Mouse (Mus musculus) urinary bladder, postnatal 4 days (tissue): ENCODE results near the gene Btbd11.

Experiments
- DNase-seq, 2 experiments: peaks; one replicate each; pipeline ENCODE4 v3.0.0; 2021 to 2022; ENCODE audit warnings: low spot score in 2 of 2

Gene Btbd11

DNA sequence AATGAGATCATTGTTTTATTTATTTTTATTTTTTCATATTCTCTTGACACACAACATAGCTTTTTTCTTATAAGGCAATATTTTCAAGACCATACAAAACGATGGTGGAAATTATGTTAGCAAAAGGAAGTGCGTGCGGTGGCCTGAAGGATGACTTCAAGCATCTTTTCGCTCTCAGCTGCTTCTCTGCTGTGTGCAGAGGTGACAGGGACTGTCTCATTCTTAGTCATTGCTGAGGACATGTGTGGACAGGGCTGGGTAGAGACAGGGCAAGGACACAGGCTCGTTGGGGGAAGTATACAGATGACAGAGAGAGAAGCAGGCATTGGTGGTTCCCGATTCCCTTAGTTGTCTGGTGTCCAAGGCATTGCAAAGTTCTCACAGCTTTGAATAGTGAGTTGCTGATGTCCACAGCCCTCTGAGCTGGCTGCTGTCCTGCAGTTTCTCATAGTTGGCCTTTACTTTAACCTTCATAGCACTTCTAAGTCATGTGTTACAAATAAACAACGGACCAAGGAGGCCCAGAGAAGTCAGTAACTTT lies 135.7 kb downstream of the Btbd11 start:
- DNase-seq, result no peak

- DNase-seq, result no peak
These were observed 138.8 kb downstream of the Btbd11 start for GRCm38 (mm10) chr10:85525267-85526015.

DNA sequence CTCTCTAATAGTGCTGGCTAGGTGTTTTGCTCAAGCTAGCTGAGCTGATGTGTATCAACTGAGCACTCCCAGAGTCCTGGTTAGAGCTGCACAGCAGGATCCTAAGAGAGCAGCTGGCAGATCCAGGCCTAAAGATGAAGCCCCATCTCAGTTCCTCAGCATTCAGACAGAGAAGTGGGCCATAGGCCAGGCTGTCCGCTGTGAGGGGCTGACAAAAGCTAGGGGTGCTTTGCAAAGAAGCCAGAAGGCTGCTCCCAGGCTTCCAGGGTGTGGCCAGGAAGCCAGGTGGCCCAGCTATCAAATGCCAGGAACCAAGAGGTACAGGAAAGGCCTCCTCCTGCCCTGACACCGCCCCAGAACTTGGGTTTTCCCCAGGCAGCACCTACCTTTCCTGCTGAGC lies 140.0 kb downstream of the Btbd11 start:
- no peak for DNase-seq

DNA sequence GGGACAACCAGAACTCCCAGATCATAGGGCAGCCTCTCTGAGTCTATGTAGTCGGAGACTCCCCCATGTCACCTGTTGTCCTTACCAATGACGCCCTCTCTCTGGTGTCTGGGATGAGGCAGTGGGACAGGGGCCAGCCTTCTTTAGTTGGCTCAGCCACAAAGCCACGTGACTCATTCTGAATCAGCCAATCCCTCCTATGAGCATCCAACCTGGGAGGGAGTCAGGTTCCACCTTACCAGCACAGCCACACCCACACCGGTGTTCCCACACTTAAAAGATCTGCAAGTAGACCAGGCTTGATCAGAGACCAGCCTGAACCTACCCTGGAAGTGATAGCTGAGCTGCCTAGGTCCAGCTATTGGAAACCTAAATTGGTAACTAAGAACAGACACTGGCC lies 141.1 kb downstream of the Btbd11 start:
- no peak for DNase-seq

GRCm38 (mm10) chr10:85533192-85533710 lies 146.6 kb downstream of the Btbd11 start:
- no peak for DNase-seq

DNA sequence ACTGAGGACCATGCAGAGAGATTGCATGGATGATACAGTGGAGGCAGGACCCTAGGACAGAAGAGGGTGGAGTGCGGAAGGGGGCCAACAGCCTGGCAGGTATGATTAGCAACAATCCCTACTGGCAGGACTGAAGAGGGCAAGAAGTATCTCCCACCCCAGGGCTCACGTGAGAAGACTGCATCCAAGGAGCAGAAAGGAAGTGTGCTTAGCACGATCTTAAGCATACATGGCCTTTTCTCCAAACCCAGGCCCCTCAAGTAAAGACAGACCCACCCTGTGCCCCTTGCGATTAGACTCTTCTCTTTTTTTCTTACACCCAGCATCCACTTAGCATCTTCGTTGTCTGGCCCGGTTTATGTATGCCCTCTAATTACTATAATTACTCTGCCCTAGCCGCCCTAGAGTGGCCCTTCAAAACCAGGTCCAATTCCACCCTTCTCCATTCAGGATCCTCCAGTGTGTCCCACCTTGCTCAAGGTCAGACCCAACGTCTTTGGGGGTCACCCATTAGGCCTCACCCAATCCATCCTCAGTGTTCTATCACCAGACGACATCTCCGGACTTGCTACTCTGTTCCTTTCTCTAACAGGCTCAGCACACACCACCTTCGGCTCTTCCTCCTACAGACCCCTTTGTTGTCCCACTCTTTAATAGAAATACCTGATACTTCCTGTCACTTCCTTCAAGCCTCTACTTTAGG lies 151.6 kb downstream of the Btbd11 start:
- DNase-seq, result no peak

DNA sequence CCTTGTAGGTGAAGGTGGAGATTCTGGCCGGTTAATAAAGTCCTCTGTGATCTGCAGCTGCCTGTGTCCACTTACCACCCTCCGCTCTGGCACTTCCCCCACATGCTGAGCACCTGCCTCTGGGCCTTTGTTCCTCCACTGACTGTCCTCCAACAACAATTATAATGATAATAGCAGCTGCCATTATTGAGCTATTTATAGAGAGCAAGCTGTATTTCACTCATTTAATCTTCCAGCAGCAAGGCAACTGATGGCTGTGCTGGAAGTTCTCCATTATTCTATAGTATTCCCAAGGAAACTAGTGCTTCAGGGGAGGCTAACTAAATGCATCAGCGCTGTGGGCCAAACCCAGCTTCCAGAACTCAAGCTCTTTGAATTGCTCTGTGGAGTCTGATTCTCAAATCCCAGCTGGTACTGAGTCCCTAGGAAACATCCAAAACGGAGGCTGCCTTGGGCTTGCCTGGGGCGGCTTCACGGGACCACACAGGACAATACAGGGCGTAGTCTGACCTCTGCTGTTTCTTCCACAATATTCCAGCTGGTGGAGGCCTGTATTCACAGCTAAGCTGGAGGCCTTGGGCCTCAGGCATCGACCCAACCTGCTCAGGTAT lies 153.0 kb downstream of the Btbd11 start:
- no peak for DNase-seq

- no peak for DNase-seq
These were observed 153.9 kb downstream of the Btbd11 start for GRCm38 (mm10) chr10:85540311-85541093.

GRCm38 (mm10) chr10:85541481-85541880 lies 154.9 kb downstream of the Btbd11 start:
- DNase-seq, result no peak

- no peak for DNase-seq
These were observed 155.4 kb downstream of the Btbd11 start for GRCm38 (mm10) chr10:85541892-85542630.

DNA sequence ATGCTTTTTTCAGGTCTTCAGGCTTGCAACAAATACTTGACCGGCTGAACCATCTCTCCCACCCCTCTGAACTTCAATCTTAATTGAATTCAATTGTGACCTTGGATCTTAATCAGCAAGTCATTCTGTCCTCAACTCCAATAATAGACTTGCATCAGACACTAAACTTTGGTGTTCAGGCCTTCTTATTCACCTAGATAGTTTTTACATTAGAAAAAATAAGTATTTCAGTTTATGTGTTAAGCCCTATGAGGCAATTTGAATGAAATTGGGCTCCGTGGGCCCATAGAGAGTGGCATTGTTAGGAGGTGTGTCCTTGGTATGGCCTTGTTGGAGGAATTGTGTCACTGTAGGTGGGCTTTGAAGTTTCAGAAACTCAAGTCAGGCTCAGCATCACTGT lies 156.7 kb downstream of the Btbd11 start:
- no peak for DNase-seq

DNA sequence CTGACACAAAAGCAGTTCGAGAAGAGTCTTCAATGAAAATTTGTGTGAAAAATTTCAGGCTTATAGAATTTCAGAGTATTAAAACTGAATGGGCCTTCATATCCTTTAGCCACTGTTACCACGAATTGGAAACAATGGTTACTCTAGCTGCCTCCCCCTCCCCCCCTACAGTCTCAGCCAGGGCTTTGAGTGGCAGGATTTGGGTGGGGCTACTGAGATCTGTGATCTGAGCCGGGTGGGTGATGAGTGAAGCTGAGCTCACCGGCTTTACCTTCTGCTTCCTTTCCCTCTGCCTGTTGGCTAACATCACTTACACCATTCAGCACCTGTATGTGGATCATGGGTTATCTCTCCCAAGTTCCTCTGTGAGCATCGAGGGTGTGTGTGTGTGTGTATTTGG lies 158.4 kb downstream of the Btbd11 start:
- DNase-seq, result no peak

DNA sequence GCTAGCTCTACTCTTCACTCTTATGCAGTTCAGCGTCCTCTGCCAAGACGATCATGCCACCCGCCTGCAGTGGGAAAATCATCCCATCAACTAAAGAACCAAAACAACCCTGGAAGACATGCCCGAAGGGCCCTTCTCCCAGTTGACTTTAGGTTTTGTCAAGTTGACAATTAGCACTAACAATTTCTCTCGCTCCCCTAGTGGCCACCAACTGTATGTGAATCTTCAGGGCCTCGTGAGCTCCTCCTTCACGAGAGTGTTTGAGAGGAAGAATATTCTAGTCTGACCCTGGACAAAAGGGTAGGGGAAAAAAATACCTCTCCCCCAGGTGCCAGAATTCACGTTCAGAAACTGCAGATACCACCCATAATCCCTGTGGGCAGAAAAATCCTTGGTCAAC lies 168.6 kb downstream of the Btbd11 start:
- DNase-seq, result no peak

DNA sequence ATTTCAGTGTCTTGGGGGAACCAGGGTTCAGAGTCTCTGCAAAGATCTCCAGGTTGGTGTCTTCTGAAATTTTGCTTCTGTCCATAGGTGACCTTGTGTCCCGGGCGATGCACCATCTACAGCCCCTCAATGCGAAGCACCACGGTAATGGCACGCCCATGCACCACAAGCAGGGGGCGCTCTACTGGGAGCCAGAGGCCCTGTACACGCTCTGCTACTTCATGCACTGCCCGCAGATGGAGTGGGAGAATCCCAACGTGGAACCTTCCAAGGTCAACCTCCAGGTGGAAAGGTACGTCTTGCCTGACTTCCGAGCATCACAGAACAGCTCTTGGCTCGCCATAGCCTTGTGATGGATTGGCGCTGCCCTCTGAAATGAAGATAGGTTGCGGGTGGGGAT lies 174.8 kb downstream of the Btbd11 start:
- DNase-seq, result no peak

- DNase-seq, result no peak
These were observed 184.8 kb downstream of the Btbd11 start for GRCm38 (mm10) chr10:85571456-85571855.

GRCm38 (mm10) chr10:85572571-85572970 lies 186.0 kb downstream of the Btbd11 start:
- no peak for DNase-seq

DNA sequence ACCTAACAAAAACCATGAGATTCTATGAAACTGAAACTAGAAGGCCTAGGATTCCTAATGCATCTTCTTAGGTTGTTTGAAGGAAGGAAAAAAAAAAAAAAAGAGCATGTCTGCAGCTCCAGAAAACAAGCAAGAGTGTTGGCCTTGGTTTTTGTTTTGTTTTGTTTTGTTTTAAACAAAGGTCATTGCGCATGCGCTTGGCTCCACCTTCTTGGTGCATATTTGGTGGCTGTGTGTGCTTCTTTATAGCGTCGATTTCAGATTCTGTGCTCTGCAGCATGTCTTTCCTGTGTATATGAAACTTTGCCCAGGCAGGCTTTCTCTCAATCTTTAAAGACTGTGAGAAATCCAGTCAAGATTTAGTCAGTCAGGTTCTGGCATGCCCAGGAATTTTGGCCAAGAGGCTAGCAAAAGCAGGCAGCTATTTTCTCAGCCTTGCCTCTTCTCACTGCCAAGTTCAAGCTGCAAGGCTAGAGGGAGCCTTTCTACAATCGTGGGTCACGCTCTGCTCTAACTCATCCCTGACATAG lies 191.3 kb downstream of the Btbd11 start:
- DNase-seq, result no peak

GRCm38 (mm10) chr10:85578571-85579465 lies 192.2 kb downstream of the Btbd11 start:
- DNase-seq, result no peak

DNA sequence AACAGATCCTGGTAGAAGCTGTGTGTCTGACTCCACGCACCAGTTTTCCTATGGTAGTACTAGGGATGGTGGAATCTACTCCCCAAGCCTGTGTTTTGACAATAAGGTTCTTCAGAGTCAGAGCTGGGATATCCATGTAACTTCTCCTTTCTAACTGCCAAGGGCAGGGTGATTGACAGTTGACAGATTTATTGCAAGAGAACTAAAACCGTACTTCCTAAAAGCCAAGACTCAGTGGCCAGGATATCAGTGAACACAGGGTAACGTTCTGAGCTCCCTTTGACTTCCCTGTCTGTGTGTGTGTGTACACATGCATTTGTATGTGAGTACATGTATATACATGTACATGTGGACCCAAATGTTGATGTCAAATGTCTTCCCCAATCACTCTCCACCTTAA lies 201.1 kb downstream of the Btbd11 start:
- DNase-seq, result no peak

GRCm38 (mm10) chr10:85590043-85590442 lies 203.4 kb downstream of the Btbd11 start:
- DNase-seq, result no peak
